Mouse (Mus musculus): ENCODE data around the gene Mrps9.
"Not testable (repeated sequence)": the region's sequence is repeated elsewhere in the genome, so short reads cannot be mapped to it uniquely, and the experiment has no call there.

Mrps9 gene

DNA sequence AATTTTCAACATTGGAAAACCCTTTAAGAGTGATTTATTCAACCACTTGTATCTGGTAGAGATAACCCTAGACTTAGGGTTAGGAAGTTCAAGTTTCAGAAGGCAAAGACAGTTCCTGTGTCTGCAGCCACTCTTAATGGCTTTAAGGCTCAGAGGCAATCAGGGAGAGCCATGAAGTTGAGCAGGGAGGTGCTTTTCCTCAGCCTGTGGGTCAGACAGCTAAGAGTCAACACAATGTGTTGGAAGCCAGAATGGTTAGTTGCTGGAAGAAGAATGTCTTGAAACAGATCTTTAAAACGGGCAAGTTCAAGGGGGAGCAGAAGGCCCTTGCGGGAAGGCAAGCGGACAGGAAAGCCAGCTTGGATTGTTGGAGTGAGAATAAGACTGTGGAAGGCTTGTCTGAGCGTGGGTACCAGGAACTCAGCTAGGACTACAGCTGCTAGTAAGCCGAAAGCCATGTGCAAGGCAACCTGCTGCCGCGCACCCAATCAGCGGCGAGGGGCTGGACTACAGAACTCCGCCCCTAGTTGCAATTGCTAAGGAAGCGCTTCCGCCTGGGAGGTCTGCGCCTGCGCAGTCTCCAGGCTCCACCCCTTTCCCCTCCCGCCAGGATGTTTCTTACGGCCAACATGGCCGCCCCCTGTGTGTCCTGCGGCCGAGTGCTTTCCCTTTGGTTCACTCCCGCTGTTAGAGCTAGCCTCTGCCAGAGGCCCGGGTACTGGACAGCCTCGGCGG is at the start of gene Mrps9:
Gene Mrps9 (plus strand): TSS at position 571 of the 735 bp plus-strand sequence.
- DNase-seq (ENCODE audit: low spot score in 2 of 2): peak; percentile 95 to 97

DNA sequence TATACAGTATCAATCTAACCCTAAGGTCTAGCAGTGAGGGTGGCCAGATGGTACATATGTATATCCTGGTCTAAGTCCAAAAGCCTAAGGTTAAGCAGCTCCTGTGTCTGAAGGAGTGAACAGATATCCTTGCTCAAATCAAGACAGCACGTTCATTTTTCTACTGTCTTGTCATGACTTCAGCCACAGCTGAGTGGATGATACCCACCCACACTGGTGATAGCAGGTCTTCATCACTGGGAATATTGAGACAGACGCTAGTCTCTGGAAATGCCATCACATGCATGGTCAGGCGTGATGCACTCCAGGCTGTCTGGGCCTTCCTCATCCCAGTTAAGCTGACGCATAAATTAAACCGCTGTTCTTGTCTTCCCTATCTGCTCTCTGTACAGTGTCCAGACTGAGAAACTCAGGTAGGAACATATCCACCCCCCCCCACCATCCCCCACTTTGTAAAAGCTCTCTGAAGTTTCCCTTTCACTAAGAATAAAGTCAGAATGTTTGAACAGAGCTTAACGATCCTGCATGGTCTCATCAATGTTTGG is 37.7 kb upstream of the Mrps9 start:
- DNase-seq (ENCODE audit: low spot score in 2 of 2): no peak

DNA sequence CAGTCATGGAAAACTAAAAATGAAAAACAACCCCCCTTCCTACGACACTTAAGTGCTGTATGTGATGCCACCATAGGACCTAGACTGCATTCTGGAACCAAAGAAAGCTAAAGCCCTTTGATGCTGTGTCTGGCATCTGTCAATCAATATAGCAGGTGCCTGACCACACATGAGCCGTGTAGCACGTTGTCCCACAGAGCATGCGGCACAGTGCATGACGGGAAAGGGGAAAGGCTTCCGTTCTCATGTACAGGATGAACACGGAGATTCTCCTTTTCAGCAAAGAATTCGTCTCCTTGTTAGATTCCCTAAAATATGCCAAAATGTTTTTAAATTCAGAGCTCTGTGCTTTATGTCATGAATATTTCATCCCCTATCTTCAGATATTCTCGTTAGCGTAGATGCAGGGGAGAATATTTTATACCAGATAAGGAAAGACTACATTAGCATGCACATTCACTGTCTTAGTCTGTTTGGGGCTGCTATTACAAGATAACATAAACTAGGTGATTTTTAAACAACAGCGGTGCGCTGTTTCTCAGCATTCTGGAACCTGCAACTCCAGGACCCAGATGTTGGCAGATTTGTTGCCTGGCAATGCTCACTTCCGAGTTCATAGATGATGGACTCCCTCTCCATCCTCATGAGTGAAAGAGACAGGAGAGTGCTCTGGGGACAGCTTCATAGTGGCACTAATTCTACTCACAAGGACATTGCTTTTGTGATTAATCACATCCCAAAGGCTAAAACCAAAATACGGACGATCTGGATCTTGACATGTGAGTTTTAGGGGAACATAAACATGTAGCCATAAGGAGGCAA is 36.0 kb upstream of the Mrps9 start:
- DNase-seq (ENCODE audit: low spot score in 2 of 2): no peak

DNA sequence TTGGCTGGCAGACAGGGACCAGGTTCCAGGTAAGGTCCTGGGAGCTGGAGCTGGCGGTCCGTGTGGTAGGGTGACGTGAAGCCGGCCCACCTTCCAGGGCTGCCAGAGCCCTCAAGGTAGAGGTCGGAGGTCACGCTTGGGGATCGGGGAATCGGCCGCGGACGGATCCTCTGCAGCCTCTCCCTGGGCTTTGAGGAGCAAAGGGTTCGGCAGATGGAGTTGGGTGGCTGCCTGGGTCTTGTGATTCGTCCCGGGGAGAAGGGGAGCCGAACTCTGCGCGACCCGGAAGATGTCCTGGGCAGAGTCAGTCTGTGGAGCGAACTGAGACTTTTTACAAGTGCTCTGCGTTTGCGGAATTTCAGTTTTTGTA is 350 bp downstream of the Mrps9 start:
- DNase-seq (ENCODE audit: low spot score in 2 of 2): no peak

DNA sequence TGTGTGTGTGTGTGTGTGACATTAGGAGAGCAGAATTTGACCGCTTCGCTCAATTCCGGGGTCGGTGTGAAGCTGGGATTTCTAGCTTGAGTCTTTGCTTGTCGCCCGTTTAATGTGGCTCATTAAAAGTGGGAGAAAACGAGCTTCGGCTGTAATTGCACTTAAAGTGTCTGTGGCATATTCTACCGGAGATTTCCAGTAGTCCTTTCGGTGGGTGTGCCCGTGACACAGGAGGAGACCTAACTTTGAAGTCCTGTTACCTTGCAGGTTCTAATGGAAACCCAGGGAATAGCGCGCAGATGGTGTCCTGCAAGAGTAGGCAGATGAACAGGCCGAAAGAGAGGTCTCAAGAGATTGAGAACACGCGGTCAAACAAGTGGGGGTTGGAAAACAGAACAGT is 777 bp downstream of the Mrps9 start:
- DNase-seq (ENCODE audit: low spot score in 2 of 2): no peak

DNA sequence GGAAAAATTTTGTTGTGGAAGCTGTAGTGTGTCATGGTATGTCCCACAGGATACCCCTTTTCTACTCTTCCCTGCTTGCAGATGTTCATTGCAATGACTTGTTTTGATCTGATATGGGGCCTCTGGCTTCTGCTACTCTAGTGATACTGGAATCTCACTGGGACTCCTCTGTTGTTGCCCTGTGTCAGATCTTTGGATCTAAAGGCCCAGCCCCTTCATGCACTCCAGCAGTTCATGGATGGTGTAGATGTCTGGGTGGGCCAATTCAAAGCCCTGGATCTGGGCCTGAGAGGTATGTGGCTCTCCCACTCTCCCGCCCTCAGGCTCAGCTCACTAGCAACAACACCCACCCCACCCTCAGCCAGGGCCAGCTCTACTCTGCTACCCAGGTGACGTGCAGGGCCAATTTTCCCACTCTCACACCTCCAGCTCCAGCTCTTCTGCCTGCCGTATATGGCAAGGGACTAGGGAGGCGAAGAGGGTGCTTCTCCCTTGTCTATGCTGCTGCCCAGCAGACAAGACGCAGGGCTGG is 13.8 kb downstream of the Mrps9 start:
- no peak for DNase-seq (ENCODE audit: low spot score in 2 of 2)

DNA sequence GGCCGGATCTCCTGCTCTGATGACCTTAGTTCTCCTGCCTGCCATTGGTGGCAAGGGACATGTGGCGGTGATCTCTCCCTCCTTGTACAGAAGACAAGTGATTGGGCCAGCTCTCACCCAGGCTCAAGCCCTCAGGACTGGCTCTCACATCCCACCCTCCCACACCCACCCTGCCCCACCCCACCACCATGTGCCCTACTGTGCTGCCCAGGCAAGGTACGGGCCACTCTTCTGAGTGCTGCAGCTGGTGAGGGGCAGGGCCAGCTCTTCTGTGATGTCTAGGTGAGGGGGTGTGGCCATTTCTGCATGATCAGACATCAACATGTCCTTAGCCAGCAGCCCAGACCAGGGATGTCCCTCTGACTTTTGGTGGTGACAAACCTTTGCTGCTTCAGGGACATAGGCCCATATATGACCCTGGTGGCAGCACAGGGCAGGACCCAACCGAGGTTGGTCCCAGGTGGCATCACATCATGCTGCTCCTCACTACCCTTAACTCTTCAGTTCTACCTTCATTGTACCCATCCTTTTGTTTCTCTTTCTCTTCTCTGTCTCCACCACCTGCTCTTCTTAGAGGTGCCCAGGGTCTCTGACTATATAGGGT is 14.4 kb downstream of the Mrps9 start:
- DNase-seq (ENCODE audit: low spot score in 2 of 2): no peak

DNA sequence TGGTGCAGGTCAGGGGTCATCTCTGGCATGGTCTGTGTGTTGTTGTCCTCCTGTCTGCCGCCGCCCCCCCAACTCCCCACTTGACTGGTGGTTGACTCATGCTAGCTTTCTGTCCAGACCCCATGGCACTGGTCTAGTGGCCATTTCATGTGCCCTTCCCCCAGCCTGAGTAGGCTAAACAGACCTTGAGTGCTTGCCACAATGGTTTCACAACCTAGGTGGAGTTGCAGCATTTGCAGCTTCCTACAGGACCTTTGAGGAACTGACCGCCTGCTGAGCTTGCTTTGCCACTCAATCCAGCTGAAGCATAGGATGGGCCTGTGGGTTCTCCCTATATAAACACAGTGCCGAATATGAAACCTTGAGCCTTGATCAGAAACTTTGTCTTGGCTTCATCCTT is 15.0 kb downstream of the Mrps9 start:
- DNase-seq (ENCODE audit: low spot score in 2 of 2): no peak

DNA sequence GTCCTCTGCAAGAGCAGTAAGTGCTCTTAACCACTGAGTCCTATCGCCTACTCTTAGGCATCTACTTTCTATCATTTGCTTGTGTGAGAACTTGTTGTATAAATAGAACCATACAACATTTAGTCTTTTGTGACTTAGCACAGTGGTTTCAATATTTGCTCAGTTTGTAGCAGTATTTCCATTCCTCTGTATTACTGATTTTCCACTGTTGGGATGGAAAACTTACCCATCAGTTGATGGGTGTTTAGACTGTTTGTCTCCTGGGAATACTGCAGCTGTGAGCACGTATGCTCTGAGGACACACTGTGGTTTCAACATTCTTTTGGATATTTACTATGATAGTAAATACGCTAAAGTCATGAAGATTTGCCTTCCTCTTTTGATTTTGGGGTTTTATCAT is 16.2 kb downstream of the Mrps9 start:
- DNase-seq (ENCODE audit: low spot score in 2 of 2): no peak

DNA sequence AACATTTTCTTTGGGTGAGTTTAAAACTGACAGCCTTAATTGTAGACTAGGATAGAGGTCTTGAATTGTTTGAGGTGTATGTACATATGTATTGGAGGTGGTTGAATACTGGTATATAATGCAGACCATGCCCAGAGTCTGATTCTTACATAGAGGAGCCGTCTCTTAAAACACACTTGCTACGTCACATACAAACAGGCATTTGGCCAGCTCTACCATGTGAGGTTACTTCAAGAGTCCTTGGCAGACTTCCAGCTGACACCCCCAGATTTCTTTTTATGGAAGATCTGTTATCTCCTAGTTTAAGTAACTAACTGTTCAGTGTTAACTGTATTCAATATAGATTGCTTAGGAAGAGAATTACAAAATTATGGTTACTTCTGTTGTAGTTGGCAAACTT is 23.1 kb downstream of the Mrps9 start:
- no peak for DNase-seq (ENCODE audit: low spot score in 2 of 2)

DNA sequence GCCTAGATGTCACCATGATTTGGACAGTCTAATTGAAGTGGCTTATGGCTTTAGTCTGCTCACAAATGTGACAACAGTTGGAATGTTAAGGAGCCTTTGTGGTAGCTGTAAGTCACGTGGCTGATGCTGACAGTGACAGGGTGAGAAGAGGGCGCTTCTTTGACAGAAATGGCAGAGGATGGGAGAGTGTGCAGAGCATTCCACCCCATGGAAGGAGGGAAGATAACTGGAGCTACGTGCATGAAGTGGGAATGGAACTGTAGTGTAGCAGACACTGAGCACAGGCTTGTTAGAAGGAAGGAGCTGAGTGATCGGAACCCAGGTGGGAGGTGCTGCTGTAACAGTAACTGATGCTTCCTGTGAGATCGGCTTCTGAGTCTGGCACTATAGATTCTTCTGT is 24.2 kb downstream of the Mrps9 start:
- DNase-seq (ENCODE audit: low spot score in 2 of 2): no peak

DNA sequence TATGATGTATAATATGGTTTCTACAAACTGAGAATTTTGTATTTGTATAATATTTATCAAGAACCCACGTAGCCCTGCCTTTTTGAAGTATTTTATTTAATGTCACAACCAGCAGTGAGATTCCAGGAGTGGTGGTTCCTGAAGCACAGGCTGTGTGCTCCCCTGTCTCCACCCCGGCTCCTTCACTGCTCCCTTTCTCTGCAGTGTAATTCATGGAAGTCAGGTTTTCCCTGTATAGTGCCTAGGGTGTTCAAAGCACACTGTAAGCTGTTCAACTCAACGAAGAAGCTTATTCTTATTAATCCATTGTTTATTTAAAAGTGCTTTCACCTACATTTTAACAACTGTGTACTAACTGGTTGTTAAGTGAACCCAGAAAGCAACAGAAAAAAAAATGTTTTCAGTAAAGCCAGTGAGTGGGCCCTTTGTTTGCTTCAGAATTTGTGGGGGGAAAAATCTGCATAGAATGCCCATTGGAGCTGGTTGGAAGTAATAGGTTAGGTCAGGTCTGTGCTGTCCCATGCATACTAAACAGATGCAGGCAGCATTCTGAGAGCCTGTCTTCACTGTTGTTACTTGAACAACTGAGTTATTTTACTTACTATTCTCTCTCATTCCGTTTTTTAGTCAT is 25.5 kb downstream of the Mrps9 start:
- DNase-seq (ENCODE audit: low spot score in 2 of 2): no peak

DNA sequence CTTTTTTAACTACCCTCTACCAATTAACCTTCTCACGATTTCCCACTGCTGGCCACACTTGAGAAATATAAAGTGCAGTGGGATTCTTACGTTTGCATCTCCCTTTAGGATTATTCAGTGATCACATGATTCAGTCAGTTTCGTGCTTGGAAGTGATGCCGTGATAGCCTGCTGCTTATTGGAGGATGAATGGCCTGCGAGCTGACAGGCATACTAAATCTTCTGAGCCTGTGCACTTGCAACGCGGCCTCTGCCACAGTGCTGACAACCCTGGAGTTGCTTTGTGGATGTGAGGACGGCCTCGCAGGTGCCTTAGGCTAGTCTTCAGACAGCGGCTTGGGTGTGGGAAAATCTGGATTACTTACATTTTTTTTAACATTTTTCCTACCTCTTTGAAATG is 26.2 kb downstream of the Mrps9 start:
- DNase-seq (ENCODE audit: low spot score in 2 of 2): no peak

DNA sequence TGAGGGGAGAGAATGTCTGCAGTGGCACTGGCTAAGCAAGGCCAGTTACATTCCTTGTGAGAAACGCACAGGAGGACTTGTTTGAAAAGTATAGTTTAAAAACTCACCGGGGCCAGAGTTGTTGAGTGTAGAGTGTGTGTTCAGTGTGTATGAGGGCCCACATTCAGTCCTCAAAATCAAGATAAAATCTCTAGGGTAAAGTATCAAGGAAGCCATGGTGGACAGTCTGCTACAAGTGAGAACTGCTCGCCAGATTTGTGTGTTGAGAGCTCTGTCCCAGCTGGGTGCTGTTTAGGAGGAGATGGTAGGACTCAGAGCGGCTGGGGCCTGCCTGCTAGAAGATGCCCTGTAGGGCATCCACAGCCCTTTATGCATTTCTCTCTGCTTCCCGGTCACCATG is 27.8 kb downstream of the Mrps9 start:
- DNase-seq (ENCODE audit: low spot score in 2 of 2): no peak

DNA sequence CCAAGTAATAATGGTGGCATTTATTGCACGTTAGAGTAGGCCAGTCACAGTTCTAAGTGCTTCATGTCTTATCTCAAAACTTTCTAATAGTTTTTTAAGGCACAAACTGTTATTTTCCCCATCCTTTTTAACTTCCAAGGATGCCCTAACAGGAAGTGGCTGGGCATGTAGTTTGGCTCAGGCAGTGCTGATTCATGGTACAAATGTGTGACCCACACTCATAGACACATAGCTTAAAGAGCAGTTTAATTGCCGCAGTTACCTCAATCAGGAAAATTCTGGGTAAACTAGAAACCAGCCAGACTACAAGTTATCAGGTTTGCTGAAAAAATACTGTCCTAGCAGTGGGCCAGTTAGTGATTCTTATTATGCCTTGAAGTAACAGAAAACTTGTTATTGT is 31.2 kb downstream of the Mrps9 start:
- DNase-seq (ENCODE audit: low spot score in 2 of 2): no peak

DNA sequence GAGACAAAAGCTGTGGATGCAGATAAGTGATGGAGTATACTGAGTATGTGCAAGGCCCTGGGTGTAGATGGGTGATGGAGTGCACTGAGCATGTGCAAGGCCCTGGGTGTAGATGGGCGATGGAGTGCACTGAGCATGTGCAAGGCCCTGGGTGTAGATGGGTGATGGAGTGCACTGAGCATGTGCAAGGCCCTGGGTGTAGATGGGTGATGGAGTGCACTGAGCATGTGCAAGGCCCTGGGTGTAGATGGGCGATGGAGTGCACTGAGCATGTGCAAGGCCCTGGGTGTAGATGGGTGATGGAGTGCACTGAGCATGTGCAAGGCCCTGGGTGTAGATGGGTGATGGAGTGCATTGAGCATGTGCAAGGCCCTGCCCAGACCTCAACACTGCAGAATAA is 32.4 kb downstream of the Mrps9 start:
- DNase-seq (ENCODE audit: low spot score in 2 of 2): not testable (repeated sequence)

DNA sequence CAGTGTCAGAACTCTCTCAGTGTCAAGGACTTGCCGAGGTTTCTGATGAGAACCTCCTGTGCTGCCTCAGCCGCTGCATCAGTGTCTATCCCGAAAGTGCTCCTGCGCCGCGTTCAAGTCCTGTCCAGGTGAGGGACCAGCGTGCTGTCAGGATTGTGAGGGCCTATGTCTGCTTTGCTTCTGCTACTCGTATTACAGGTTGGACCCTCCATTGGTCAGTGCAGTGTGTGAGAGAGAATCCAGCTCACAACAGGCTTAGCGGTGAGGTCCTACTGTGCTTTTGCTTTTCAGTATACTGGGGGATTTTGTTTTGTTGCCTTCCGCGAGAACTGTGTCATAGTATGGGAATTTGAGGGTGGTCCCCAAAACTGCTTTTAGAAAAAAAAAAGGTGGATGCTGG is 36.8 kb downstream of the Mrps9 start:
- no peak for DNase-seq (ENCODE audit: low spot score in 2 of 2)

DNA sequence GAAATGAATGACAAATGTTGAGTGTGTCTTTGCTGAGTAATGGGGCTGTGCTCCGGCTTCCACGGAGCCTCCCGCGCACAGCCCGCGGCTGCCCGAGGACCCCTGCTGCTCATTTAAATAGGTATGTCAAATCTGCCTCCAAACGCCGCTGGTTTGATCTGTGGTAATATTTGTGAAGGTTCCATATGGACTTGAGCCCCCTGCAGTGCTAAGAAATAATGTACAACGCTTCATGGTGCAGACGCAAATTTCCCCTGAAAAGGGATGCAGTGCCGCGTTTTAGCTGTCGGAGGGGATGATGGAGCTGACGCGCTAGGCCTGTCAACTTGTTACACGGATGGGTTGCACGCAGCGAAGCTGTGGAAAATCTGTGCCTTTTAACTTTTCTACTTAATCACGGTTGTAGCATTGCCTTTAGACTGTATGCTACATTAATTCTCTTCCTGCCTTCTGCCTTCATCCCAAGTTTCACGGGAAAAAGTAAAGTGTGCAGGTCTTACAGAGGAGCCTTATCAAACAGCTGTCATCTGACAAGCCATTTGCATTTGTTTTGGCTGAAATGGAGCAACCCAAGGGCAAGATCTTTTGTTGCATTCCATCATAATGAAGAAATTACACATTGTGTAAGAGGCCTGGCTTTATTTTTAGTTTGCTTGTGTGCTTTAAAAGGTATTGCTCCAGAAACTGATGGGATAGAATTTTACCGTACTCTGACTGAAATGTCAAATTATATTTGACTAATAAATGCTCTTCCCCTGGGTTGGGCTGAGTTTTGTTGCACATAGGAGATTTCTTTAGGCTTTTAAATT is 37.7 kb downstream of the Mrps9 start:
- DNase-seq (ENCODE audit: low spot score in 2 of 2): no peak

DNA sequence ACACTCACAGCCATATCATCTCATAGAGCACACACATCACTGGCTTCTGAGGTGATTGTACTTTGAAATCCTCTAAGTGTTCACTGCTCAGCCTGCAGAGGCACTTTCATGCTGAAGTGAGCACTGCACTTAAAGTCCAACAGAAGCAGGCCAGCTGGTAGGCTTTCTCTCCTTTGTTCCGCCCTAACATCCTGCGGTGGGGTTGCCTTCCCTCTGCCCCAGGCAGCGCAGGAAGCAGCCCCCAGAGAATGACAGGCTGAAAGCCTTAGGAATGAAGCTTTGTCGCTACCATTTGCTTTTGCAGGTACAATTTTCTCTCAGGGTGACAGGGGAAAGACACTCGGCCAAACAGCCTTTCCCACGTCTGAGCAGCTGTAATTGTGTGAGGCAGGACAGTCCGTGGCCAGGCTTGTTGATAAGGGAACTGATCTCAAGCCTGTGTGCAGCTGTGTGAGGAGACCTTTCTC is 38.4 kb downstream of the Mrps9 start:
- no peak for DNase-seq (ENCODE audit: low spot score in 2 of 2)

DNA sequence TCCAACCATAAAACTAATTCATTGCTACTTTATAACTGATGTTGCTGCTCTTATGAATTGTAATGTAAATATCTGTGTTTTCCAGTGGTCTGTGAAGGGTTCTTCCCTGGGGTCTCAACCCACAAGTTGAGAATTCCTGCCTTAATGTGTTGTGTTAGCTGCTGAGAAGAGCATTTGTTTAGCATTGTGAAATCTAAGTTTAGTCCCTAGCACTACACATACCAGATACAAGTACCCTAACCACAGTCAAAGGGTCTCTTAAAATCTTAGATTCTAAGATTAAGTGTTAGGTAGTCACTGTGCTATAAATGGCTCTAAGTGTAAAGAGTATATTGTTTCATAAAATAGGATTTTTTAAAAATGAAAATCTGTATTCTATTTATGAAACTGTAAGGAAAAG is 43.7 kb downstream of the Mrps9 start:
- no peak for DNase-seq (ENCODE audit: low spot score in 2 of 2)

DNA sequence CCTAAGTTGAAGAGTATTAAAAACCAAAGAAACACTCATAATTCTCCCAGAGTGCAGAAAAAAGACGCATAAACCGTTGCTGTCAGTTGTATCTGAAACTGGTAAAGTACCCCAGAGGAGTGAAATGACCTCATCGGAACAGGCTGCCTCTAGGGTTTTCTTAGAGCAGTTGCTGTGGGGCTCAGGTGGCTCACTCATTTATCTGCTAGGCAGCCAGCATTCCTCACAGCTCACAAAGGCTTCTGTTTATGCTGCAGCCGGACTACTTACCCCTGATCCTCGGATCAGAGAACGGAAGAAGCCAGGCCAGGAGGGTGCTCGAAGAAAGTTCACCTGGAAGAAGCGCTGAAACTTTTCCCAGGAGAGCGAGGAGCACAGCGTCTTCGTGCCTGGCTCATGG is 54.1 kb downstream of the Mrps9 start:
- no peak for DNase-seq (ENCODE audit: low spot score in 2 of 2)
